Mouse (Mus musculus): ENCODE data around the gene Ppp1cc. TPM values are rescaled to one million over a fixed set of nuclear protein-coding genes. Genes with fewer than 3 reads are reported as not detected.
"Not testable (repeated sequence)": the region's sequence is repeated elsewhere in the genome, so short reads cannot be mapped to it uniquely, and the experiment has no call there.

Ppp1cc gene
- polyA plus RNA-seq, 1 experiment from 2014 or later: 311 TPM

DNA sequence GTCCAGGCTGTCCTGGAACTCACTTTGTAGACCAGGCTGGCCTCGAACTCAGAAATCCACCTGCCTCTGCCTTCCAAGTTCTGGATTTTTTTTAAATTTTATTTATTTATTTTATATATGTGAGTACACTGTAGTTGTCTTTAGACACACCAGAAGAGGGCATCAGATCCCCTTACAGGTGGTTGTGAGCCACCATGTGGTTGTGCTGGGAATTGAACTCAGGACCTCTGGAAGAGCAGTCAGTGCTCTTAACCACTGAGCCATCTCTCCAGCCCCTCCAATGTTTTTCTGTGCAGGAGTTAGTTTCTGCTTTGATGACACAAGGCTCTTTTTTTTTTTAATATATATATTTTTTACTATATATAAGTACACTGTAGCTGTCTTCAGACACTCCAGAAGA, 54.7 kb downstream of the Ppp1cc start:
- 91% methylated on average over 1 of the region's 1 CpGs for WGBS
- H3K4me3 ChIP-seq; DNase-seq (ENCODE audit: low spot score); H3K9me3 ChIP-seq; H3K27me3 ChIP-seq (ENCODE audit: insufficient read depth, poor library complexity, severe bottlenecking); H3K27ac ChIP-seq: not testable (repeated sequence)
- peaks cover 24% of the 10 kb centered on the region for H3K4me1 ChIP-seq (replicated peaks)
- 0 out of 2 replicates have a peak, but pooled peaks cover 11% of the 10 kb centered on the region for H3K36me3 ChIP-seq

DNA sequence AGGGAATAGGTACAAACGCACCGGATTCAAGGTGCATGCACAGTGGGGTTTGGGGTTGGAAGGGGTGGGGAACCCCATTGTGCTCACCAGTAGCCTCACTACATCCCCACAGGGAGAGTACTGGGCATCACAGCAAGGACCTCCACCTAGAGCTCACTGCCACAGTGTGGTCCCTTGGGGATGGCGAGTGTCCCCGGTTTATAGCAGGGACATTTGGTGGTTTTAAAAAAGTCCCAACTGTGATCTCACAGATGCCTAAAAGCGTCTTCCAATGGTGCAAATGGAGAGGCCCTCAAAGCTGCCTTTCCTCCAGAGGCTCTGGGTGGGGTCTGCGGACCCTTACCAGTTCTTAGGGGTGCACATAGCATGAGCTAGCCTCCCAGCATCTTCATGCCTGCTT, 55.8 kb downstream of the Ppp1cc start:
- Histone ChIP-seq H3K4me1 (replicated peaks) (peaks cover 20% of the 10 kb centered on the region), H3K27ac (no peak overlapping the region), H3K9me3 (no peaks in the 10 kb centered on the region), H3K36me3 (0 out of 2 replicates have a peak, but pooled peaks cover 11% of the 10 kb centered on the region), H3K27me3 (ENCODE audit: insufficient read depth, poor library complexity, severe bottlenecking) (no peaks in the 10 kb centered on the region), H3K4me3 (no peak overlapping the region)
- no peak for DNase-seq (ENCODE audit: low spot score)
- 94% methylated on average over 6 of the region's 6 CpGs for WGBS

DNA sequence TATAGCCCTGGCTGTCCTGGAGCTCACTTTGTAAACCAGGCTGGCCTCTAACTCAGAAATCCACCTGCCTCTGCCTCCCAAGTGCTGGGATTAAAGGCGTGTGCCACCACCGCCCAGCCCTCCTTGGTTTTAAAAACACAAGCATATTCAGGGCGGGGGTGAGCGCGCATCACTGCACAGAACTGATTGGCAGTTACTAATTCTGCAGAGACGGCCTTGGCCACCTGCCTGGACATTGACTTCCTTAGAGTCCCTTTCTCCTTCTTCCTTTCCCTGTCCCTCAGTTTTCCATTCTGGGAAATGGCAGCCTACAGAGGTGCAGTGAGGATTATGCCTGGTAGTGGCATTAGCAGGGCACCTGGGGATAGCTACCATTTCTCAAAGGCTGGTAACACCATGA, 59.6 kb downstream of the Ppp1cc start:
- Histone ChIP-seq H3K27me3 (ENCODE audit: insufficient read depth, poor library complexity, severe bottlenecking) (no peaks in the 10 kb centered on the region), H3K9me3 (no peaks in the 10 kb centered on the region), H3K4me1 (replicated peaks) (peaks cover 22% of the 10 kb centered on the region), H3K36me3 (peaks cover 15% of the 10 kb centered on the region; the same call in 1 of the 2 replicates), H3K4me3 (no peak overlapping the region), H3K27ac (no peak overlapping the region)
- no peak for DNase-seq (ENCODE audit: low spot score)
- 88% methylated on average over 6 of the region's 6 CpGs for WGBS

DNA sequence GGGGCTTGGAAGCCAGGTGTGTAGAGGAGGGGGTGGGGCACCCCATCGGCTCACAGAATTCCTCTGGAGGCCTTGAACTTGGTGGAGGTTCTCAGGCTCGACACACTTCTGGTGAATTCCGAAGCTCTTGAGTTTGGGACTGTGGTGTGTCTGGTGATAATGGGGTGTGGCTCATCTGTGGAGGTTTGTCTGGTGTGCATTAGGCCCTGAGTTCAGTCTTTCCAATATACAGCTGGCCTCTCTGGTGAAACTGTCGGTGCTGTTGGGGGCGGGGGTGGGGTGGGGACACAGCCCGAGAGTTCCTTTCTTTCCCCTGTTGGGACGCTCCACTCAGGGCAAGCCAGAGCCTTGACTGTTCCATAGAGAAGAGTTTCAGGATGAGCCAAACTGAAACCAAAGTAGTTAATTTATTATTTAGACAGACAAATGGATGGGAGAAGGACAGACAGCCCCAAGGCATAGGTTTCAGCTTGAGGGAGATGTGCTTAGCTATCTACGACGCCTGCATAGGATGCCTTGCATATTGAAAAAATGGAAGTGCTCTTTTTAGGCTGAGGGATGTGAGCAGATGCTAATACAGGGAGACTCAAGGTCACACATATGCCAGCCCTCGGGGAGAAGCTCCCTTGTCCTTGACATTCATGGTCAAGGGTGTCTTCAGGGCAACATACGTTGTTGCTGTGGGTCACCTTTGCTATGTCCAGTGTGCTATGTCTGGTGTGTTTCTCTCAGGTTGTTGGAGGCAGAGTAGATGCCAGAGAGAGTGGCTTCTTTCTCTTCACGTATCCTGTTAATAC, 60.2 kb downstream of the Ppp1cc start:
- H3K36me3 ChIP-seq: peaks cover 15% of the 10 kb centered on the region; the same call in 1 of the 2 replicates
- H3K9me3 ChIP-seq: no peaks in the 10 kb centered on the region
- H3K27me3 ChIP-seq (ENCODE audit: insufficient read depth, poor library complexity, severe bottlenecking): no peaks in the 10 kb centered on the region
- H3K27ac ChIP-seq: no peak overlapping the region
- 90% methylated on average over 12 of the region's 12 CpGs for WGBS
- no peak for DNase-seq (ENCODE audit: low spot score)
- H3K4me1 ChIP-seq (replicated peaks): peaks cover 25% of the 10 kb centered on the region
- H3K4me3 ChIP-seq: no peak overlapping the region

DNA sequence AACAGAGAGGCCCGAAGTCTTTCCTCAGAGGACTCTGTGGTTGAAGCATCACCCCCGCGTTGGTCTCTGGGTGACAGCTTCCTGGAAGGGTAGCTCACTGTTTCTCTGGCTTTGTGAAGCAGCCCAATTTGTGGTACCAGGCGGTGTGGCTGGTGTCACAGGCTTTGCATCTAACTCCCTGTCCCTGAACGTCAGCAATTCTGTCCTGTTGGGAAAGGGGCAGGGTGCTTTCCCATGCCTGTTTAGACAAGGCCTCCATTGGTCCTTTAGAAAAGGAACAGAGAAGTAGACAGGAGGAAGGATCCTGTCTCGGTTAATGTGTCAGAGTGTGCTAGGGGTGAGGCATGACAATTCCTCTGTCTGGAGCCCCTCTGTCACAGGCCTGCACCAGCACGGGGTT, 60.9 kb downstream of the Ppp1cc start:
- H3K4me3 ChIP-seq: no peak overlapping the region
- WGBS: 86% methylated on average over 7 of the region's 7 CpGs
- H3K27me3 ChIP-seq (ENCODE audit: insufficient read depth, poor library complexity, severe bottlenecking): no peaks in the 10 kb centered on the region
- no peaks in the 10 kb centered on the region for H3K9me3 ChIP-seq
- H3K36me3 ChIP-seq: peaks cover 15% of the 10 kb centered on the region; the same call in 1 of the 2 replicates
- no peak overlapping the region for H3K27ac ChIP-seq
- peaks cover 25% of the 10 kb centered on the region for H3K4me1 ChIP-seq (replicated peaks)
- DNase-seq (ENCODE audit: low spot score): no peak

DNA sequence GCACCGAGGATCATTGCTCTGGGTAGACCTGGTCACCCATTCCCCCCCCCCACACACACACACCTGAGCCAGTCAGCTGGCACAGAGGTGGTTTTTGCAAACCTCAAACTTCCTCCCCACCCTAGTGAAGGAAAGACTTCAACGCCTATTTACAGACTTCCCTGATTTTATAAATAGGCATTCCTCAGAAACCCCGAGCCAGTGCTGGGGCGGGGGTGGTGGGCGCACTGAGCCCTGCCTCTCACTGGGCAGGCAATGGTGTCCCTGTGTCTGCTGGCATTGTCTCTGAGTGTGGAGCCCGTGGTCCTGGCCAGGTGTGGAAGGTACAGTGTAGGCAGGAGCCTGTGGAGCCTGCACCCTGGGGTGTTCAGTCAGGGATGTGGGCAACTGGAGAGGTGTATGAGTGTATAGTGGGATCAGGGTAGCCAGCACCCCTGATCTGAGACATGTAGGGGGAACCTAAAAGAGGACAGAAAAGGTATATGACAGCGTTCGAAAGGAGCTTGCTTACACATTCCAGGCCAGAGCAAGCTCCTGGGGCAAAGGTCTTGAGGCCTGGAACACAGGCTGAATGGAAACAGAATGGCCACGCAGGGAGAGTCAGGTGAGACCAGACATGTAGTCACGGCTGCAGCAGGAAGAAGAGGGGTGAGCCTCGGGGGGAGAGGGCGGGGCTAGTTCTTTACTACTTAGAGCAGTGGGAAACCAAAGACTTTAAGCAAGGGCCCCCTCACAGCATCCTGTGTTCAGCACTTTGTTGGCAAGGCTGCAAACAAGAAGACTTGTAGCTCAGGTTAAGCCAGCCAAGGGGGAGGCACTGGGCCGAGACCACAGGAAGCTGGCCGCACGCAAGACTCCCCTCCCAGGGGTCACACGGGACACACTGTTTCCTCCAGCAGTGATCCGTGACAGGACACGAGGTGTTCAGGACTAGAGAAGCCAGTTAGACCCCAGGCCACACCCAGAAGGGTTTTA, 61.9 kb downstream of the Ppp1cc start:
- DNase-seq (ENCODE audit: low spot score): no peak
- Histone ChIP-seq H3K4me3 (no peak overlapping the region), H3K4me1 (replicated peaks) (peaks cover 28% of the 10 kb centered on the region), H3K27ac (peak overlapping the region; percentile 18; the same call in 1 of the 2 replicates), H3K9me3 (no peaks in the 10 kb centered on the region), H3K27me3 (ENCODE audit: insufficient read depth, poor library complexity, severe bottlenecking) (no peaks in the 10 kb centered on the region), H3K36me3 (peaks cover 15% of the 10 kb centered on the region; the same call in 1 of the 2 replicates)
- 73% methylated on average over 18 of the region's 18 CpGs for WGBS

DNA sequence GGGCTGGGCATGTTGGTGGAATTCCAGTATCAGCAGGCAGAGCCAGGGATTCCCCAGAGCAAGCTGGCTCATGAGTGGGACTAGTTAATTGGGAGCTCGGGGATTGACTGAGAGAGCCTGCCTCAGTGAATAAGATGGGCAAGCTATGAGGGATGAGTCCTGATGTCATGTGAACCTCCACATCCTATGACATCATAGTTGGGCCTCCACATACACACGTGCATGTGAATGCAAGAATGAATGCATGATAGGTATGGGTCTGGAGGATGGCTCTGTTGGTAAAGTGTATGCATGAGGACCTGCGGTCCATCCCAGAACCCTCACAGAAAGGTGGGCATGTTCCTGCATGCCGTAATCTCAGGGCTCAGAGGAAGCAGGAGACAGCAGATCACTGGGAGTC, 63.0 kb downstream of the Ppp1cc start:
- Histone ChIP-seq H3K4me1 (replicated peaks) (peaks cover 35% of the 10 kb centered on the region), H3K4me3 (no peak overlapping the region), H3K27me3 (ENCODE audit: insufficient read depth, poor library complexity, severe bottlenecking) (no peaks in the 10 kb centered on the region), H3K9me3 (no peaks in the 10 kb centered on the region), H3K27ac (no peak overlapping the region), H3K36me3 (peaks cover 15% of the 10 kb centered on the region; the same call in 1 of the 2 replicates)
- DNase-seq (ENCODE audit: low spot score): no peak
- WGBS: 89% methylated on average over 4 of the region's 4 CpGs

DNA sequence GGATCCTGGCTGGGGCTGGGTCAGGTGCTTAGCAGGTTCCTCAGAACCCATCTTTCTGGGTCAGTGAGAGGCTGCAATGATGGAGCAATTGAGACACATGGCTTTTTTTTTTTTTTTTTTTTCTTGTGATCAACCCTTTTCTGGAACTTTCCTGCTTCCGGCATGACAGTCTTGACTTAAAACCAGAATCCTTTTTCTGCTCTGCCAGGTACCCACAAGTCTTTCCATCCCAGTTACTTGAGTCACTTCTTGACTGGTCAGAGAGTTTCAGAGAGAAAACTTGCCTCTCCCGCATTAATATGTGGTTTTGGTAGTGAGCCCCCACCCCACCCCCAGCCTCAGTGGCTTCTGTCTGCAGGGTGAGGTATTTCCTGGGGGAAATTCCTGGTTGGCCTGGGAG, 66.2 kb downstream of the Ppp1cc start:
- Histone ChIP-seq H3K27ac (no peak overlapping the region), H3K27me3 (ENCODE audit: insufficient read depth, poor library complexity, severe bottlenecking) (no peaks in the 10 kb centered on the region), H3K36me3 (peaks cover 20% of the 10 kb centered on the region), H3K9me3 (peaks cover 7% of the 10 kb centered on the region; the same call in 1 of the 2 replicates), H3K4me1 (replicated peaks) (peaks cover 37% of the 10 kb centered on the region), H3K4me3 (no peak overlapping the region)
- 95% methylated on average over 2 of the region's 2 CpGs for WGBS
- no peak for DNase-seq (ENCODE audit: low spot score)

Other genes with a start within 250 kb of the Ppp1cc start
- 4.5 and 12.0 TPM in 2 replicates for gene Cux2, start 108.2 kb upstream of the Ppp1cc start, polyA plus RNA-seq (2016; fragmentation: Nextera tagmentation; extraction: Ambion mirVana)
- gene Myl2, start 57.3 kb upstream of the Ppp1cc start, polyA plus RNA-seq (2016; fragmentation: Nextera tagmentation; extraction: Ambion mirVana): 0.59 and 1.4 TPM in 2 replicates
- 0.12 TPM in 1 of 2 replicates, not detected in the other for gene Ccdc63, start 17.5 kb upstream of the Ppp1cc start, polyA plus RNA-seq (2016; fragmentation: Nextera tagmentation; extraction: Ambion mirVana)
- gene Hvcn1, start 48.5 kb downstream of the Ppp1cc start, polyA plus RNA-seq (2016; fragmentation: Nextera tagmentation; extraction: Ambion mirVana): 9.6 and 11.9 TPM in 2 replicates
- gene Tctn1, start 106.2 kb downstream of the Ppp1cc start, polyA plus RNA-seq (2016; fragmentation: Nextera tagmentation; extraction: Ambion mirVana): 5.2 and 6.0 TPM in 2 replicates
- 6.5 and 8.4 TPM in 2 replicates for gene Pptc7, start 126.1 kb downstream of the Ppp1cc start, polyA plus RNA-seq (2016; fragmentation: Nextera tagmentation; extraction: Ambion mirVana)
- 8.1 and 9.7 TPM in 2 replicates for gene Rad9b, start 196.0 kb downstream of the Ppp1cc start, polyA plus RNA-seq (2016; fragmentation: Nextera tagmentation; extraction: Ambion mirVana)
- gene Vps29, start 196.1 kb downstream of the Ppp1cc start, polyA plus RNA-seq (2016; fragmentation: Nextera tagmentation; extraction: Ambion mirVana): 211 and 225 TPM in 2 replicates
- gene Gpn3, start 213.6 kb downstream of the Ppp1cc start, polyA plus RNA-seq (2016; fragmentation: Nextera tagmentation; extraction: Ambion mirVana): 67.7 and 78.8 TPM in 2 replicates
- gene Fam216a, start 214.1 kb downstream of the Ppp1cc start, polyA plus RNA-seq (2016; fragmentation: Nextera tagmentation; extraction: Ambion mirVana): 90.4 and 109 TPM in 2 replicates
- gene Arpc3, start 233.6 kb downstream of the Ppp1cc start, polyA plus RNA-seq (2016; fragmentation: Nextera tagmentation; extraction: Ambion mirVana): 90.2 and 97.9 TPM in 2 replicates